Mouse (Mus musculus): Measurements from ENCODE around the gene Cstf3. TPM values are rescaled to one million over a fixed set of nuclear protein-coding genes. Genes with fewer than 3 reads are reported as not detected.

Cstf3 gene
- polyA plus RNA-seq, 1 experiment from 2014 or later: 109 TPM

- no peak overlapping the region for H3K27ac ChIP-seq
- no peaks in the 10 kb centered on the region for H3K4me1 ChIP-seq (replicated peaks)
- no peak for ATAC-seq
- H3K4me2 ChIP-seq (replicated peaks): no peak overlapping the region
- no peak overlapping the region for H3K4me3 ChIP-seq (replicated peaks)
- no peak overlapping the region for H3K9ac ChIP-seq (replicated peaks)
- peaks cover 5% of the 10 kb centered on the region for H3K36me3 ChIP-seq
- 90% methylated on average over 1 of the region's 1 CpGs for WGBS
- no peaks in the 10 kb centered on the region for H3K27me3 ChIP-seq
- no peaks in the 10 kb centered on the region for H3K9me3 ChIP-seq
Observed at GRCm38 (mm10) chr2:104605560-104605959, 15.2 kb downstream of the Cstf3 start.

DNA sequence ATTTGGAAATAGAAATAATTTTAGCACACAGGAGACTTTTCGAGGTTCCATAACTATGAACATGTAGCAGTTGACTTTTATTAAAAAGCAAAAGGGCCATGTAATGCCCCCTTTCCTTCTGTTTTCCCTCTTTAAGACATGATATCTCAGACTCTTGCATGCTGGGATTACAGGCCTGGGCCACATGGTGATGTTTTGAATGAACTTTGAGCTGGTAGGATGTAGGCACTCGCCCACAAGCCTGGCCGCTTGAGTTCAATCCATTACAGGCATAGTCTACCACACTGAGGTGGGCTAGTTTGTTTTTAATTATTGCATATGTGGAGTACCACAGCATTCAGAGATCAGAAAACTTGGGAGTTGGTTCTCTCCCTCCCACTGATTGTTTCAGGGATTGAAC, 24.5 kb downstream of the Cstf3 start:
- H3K27me3 ChIP-seq: no peaks in the 10 kb centered on the region
- no peak for ATAC-seq
- WGBS: 95% methylated on average over 3 of the region's 3 CpGs
- peaks cover 5% of the 10 kb centered on the region; the same call in 1 of the 2 replicates for H3K36me3 ChIP-seq
- H3K27ac ChIP-seq: no peak overlapping the region
- H3K4me3 ChIP-seq (replicated peaks): no peak overlapping the region
- H3K9ac ChIP-seq (replicated peaks): no peak overlapping the region
- no peaks in the 10 kb centered on the region for H3K9me3 ChIP-seq
- H3K4me2 ChIP-seq (replicated peaks): no peak overlapping the region
- H3K4me1 ChIP-seq (replicated peaks): no peaks in the 10 kb centered on the region

GRCm38 (mm10) chr2:104615985-104616711, 25.8 kb downstream of the Cstf3 start:
- no peak for ATAC-seq
- Histone ChIP-seq H3K4me3 (replicated peaks) (no peak overlapping the region), H3K4me2 (replicated peaks) (no peak overlapping the region), H3K4me1 (replicated peaks) (no peaks in the 10 kb centered on the region), H3K36me3 (no peaks in the 10 kb centered on the region), H3K27me3 (no peaks in the 10 kb centered on the region), H3K9me3 (no peaks in the 10 kb centered on the region), H3K27ac (no peak overlapping the region), H3K9ac (replicated peaks) (no peak overlapping the region)
- 96% methylated on average over 4 of the region's 4 CpGs for WGBS

- no peaks in the 10 kb centered on the region for H3K9me3 ChIP-seq
- H3K4me1 ChIP-seq (replicated peaks): no peaks in the 10 kb centered on the region
- H3K36me3 ChIP-seq: peaks cover 73% of the 10 kb centered on the region
- no peak overlapping the region for H3K4me3 ChIP-seq (replicated peaks)
- no peak overlapping the region for H3K27ac ChIP-seq
- no peak overlapping the region for H3K4me2 ChIP-seq (replicated peaks)
- no peak for ATAC-seq
- H3K9ac ChIP-seq (replicated peaks): no peak overlapping the region
- WGBS: 97% methylated on average over 1 of the region's 1 CpGs
- no peaks in the 10 kb centered on the region for H3K27me3 ChIP-seq
Observed at GRCm38 (mm10) chr2:104658659-104659058, 68.3 kb downstream of the Cstf3 start.

- H3K4me2 ChIP-seq (replicated peaks): no peak overlapping the region
- no peaks in the 10 kb centered on the region for H3K27me3 ChIP-seq
- no peaks in the 10 kb centered on the region for H3K9me3 ChIP-seq
- H3K27ac ChIP-seq: no peak overlapping the region
- no peak overlapping the region for H3K9ac ChIP-seq (replicated peaks)
- no peak overlapping the region for H3K4me3 ChIP-seq (replicated peaks)
- ATAC-seq: no peak
- WGBS: 95% methylated on average over 8 of the region's 8 CpGs
- no peaks in the 10 kb centered on the region for H3K4me1 ChIP-seq (replicated peaks)
- peaks cover 72% of the 10 kb centered on the region for H3K36me3 ChIP-seq
Observed at GRCm38 (mm10) chr2:104663372-104664100, 73.2 kb downstream of the Cstf3 start.

DNA sequence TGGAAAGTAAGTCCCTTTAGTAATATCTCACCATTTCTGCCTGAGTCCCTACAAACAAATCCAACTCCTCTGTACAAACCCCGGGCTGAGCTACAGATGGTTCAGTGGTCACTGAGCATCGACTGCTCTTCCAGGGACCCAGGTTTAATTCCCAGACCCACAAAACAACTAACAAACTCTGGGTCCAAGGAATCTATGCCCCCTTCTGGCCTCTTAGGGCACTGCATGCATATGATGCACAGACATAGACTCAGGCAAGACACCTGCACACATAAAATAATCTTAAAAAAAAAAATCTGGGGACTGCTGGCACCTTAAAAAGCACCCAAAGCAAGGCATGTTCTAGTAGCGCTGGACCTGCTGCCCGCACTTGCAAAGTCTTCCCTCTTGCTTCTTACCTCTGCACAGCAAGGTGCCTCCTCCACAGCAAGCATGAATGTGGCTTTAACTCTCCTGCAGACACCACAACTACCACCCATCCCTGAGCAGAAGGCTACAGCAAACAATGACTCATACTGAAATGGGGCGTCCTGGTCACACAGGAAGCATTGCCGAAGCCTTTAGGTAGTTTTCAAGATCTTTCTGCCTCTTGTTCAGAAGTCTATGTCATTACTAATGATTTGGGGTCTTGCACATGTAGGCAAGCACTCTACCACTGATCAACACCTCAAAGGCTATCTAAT, 78.9 kb downstream of the Cstf3 start:
- H3K4me3 ChIP-seq (replicated peaks): no peak overlapping the region
- H3K36me3 ChIP-seq: peaks cover 48% of the 10 kb centered on the region
- no peak for ATAC-seq
- no peak overlapping the region for H3K4me2 ChIP-seq (replicated peaks)
- H3K4me1 ChIP-seq (replicated peaks): no peaks in the 10 kb centered on the region
- H3K27me3 ChIP-seq: no peaks in the 10 kb centered on the region
- 87% methylated on average over 6 of the region's 6 CpGs for WGBS
- no peak overlapping the region for H3K9ac ChIP-seq (replicated peaks)
- H3K27ac ChIP-seq: no peak overlapping the region
- no peaks in the 10 kb centered on the region for H3K9me3 ChIP-seq

DNA sequence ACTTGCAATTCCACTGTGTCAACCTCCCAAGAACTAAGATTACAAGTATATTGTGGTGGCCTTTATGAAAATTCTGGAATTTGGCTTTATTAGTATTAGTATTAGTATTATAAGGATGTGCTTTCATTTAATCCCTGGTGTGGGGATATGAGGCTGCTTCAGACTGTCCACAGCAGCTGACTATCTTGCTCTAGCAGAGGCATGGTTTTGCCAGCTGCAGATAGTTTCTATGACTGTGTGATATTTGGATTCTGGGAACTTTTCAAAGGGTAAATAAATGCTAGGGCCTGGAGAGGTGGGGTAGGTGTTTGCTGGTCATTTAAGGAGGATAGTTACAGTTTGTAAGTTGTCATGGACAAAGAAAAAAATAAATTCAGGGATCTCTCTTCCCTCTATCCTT, 81.4 kb downstream of the Cstf3 start:
- no peak overlapping the region for H3K27ac ChIP-seq
- no peak overlapping the region for H3K4me3 ChIP-seq (replicated peaks)
- H3K4me2 ChIP-seq (replicated peaks): no peak overlapping the region
- H3K4me1 ChIP-seq (replicated peaks): no peaks in the 10 kb centered on the region
- H3K9me3 ChIP-seq: no peaks in the 10 kb centered on the region
- ATAC-seq: no peak
- no peaks in the 10 kb centered on the region for H3K27me3 ChIP-seq
- no peak overlapping the region for H3K9ac ChIP-seq (replicated peaks)
- H3K36me3 ChIP-seq: peaks cover 31% of the 10 kb centered on the region

GRCm38 (mm10) chr2:104677326-104677725, 87.0 kb downstream of the Cstf3 start:
- no peak overlapping the region for H3K4me3 ChIP-seq (replicated peaks)
- no peak for ATAC-seq
- H3K9ac ChIP-seq (replicated peaks): no peak overlapping the region
- H3K27me3 ChIP-seq: no peaks in the 10 kb centered on the region
- WGBS: 89% methylated on average over 3 of the region's 3 CpGs
- H3K4me2 ChIP-seq (replicated peaks): no peak overlapping the region
- H3K9me3 ChIP-seq: no peaks in the 10 kb centered on the region
- no peaks in the 10 kb centered on the region for H3K4me1 ChIP-seq (replicated peaks)
- H3K36me3 ChIP-seq: peaks cover 44% of the 10 kb centered on the region
- no peak overlapping the region for H3K27ac ChIP-seq

GRCm38 (mm10) chr2:104684771-104685170, 94.4 kb downstream of the Cstf3 start:
- H3K4me2 ChIP-seq (replicated peaks): no peak overlapping the region
- no peak overlapping the region for H3K9ac ChIP-seq (replicated peaks)
- peaks cover 69% of the 10 kb centered on the region for H3K36me3 ChIP-seq
- 95% methylated on average over 4 of the region's 4 CpGs for WGBS
- no peak overlapping the region for H3K4me3 ChIP-seq (replicated peaks)
- no peaks in the 10 kb centered on the region for H3K9me3 ChIP-seq
- H3K27ac ChIP-seq: no peak overlapping the region
- H3K4me1 ChIP-seq (replicated peaks): 0 out of 2 replicates have a peak, but pooled peaks cover 4% of the 10 kb centered on the region
- no peak for ATAC-seq
- no peaks in the 10 kb centered on the region for H3K27me3 ChIP-seq

- Histone ChIP-seq H3K27ac (no peak overlapping the region), H3K4me2 (replicated peaks) (no peak overlapping the region), H3K9ac (replicated peaks) (no peak overlapping the region), H3K9me3 (no peaks in the 10 kb centered on the region), H3K4me1 (replicated peaks) (0 out of 2 replicates have a peak, but pooled peaks cover 4% of the 10 kb centered on the region), H3K27me3 (no peaks in the 10 kb centered on the region), H3K36me3 (peaks cover 64% of the 10 kb centered on the region), H3K4me3 (replicated peaks) (no peak overlapping the region)
- 10% methylated on average over 13 of the region's 13 CpGs for WGBS
- ATAC-seq: peak; percentile 94
Observed at GRCm38 (mm10) chr2:104685418-104685817, 95.1 kb downstream of the Cstf3 start.

GRCm38 (mm10) chr2:104687261-104687660, 96.9 kb downstream of the Cstf3 start:
- no peak overlapping the region for H3K4me3 ChIP-seq (replicated peaks)

GRCm38 (mm10) chr2:104688321-104688720, 98.0 kb downstream of the Cstf3 start:
- H3K4me2 ChIP-seq (replicated peaks): no peak overlapping the region
- no peak overlapping the region for H3K4me3 ChIP-seq (replicated peaks)
- H3K27ac ChIP-seq: no peak overlapping the region
- no peaks in the 10 kb centered on the region for H3K9me3 ChIP-seq
- H3K27me3 ChIP-seq: no peaks in the 10 kb centered on the region
- H3K9ac ChIP-seq (replicated peaks): no peak overlapping the region
- peaks cover 35% of the 10 kb centered on the region for H3K36me3 ChIP-seq
- 90% methylated on average over 3 of the region's 3 CpGs for WGBS
- 0 out of 2 replicates have a peak, but pooled peaks cover 4% of the 10 kb centered on the region for H3K4me1 ChIP-seq (replicated peaks)
- no peak for ATAC-seq

More at GRCm38 (mm10) chr2:104687261-104687660, 96.9 kb downstream of the Cstf3 start:
- H3K9ac ChIP-seq (replicated peaks): no peak overlapping the region
- H3K4me2 ChIP-seq (replicated peaks): no peak overlapping the region
- H3K9me3 ChIP-seq: no peaks in the 10 kb centered on the region
- 0 out of 2 replicates have a peak, but pooled peaks cover 4% of the 10 kb centered on the region for H3K4me1 ChIP-seq (replicated peaks)
- no peaks in the 10 kb centered on the region for H3K27me3 ChIP-seq
- H3K36me3 ChIP-seq: peaks cover 45% of the 10 kb centered on the region
- 78% methylated on average over 3 of the region's 3 CpGs for WGBS
- H3K27ac ChIP-seq: no peak overlapping the region
- no peak for ATAC-seq

Measured in midbrain, embryonic 13.5 days (tissue).